Mouse (Mus musculus) kidney, adult 2 months (tissue): Measurements from ENCODE around the gene Fbxw8.

Source experiments
- CTCF ChIP-seq: fragments of 200-500 bp; conservative IDR thresholded peaks from 2 replicates; pipeline ENCODE4 v1.5.1; 2011; ENCODE audit warnings: low read depth, mild to moderate bottlenecking, control low read depth, low read length, moderate library complexity, mixed read lengths; ENCODE audit not compliant: insufficient read depth, insufficient read length
- POLR2A ChIP-seq: fragments of 200-500 bp; IDR thresholded peaks from one replicate; pipeline ENCODE4 v1.6.1; 2011; ENCODE audit warnings: low read depth, low read length, control low read depth

DNA sequence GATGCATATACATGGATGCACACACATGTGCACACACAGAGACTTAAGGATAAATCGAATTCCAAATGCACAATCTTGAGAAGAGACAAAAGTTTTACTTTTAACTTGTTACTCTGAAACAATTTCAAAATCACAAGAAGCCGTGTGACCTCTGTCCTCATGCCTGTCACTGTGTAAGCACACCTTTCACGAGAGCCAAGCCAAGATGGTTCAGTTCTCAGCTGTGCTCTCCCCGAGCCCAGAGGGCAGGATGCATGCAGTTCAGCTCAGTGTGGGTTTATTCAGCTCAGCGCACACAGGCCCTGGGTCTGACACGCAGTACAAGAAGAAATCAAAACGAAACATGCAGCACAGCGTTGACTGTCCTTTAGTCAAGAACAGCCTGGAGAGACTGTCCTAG, 49.7 kb downstream of the Fbxw8 start:
- TF ChIP-seq CTCF, result no peak
- TF ChIP-seq POLR2A, result no peak
